Mouse (Mus musculus): ENCODE measurements around the gene Park7.

Gene Park7

DNA sequence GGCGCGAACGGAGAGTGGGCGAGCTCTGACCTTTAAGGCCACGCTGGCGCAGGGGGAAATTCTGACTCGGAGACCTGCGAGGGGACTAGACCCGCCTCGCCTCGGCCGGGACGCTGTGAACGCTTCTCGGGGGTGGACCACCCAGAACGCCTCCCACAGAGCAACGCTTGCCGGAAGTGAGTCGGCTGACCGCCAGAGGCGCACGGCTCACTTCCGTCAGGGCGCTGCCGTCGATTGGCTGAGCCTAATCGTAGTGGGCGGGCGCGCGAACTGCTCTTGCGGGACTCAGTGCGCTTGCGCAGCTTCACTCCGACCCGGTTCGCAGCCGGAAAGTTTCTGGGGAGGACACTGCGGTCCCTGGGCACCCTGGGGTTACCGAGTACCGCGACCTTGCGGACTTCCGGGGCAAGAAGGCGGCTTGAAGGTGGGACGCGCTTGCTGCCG lies at the start of gene Park7, which contains the start of gene Tnfrsf9:
TSS of gene Park7 (minus strand) at position 148 of the 444 bp plus-strand sequence.
TSS of gene Tnfrsf9 (plus strand) at position 273 of the 444 bp plus-strand sequence.
- DNase-seq (ENCODE audit: low read depth, low spot score): peak; percentile 99

DNA sequence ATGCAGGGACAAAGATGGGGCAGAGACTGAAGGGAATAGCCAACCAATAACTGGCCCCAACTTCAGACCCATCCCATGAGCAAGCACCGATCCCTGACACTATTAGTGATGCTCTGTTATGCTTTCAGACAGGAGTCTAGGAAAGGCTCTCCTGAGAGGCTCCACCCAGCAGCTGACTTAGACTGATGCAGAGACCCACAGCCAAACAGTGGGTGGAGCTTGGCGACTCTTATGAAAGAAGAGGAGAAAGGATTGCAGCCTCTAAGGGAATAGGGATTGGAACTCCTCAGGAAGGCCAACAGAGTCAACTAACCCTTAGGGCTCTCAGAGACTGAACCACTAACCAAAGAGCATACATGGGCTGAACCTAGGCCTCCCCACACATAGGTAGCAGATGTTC lies 49.5 kb upstream of the Park7 start:
- DNase-seq (ENCODE audit: low read depth, low spot score): no peak

DNA sequence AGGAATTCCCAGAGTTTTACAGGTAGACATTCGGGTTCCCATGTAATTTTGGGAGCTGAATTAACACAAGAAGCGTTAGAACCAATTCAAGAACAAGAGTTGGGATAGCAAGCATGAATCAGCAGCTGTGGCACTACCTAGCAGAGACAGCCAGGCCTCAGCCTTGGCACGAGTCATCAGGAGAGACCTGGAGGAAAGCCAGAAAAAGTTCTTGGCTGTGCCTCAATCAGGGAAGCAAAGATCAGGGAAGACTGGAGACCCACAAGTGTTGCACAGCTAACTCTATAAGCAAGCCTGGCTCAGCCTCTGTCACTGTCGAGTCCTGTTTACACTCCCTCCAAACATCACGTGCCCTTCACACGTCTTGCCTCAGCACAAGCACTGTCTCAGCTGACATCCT lies 48.0 kb upstream of the Park7 start:
- DNase-seq (ENCODE audit: low read depth, low spot score): no peak

DNA sequence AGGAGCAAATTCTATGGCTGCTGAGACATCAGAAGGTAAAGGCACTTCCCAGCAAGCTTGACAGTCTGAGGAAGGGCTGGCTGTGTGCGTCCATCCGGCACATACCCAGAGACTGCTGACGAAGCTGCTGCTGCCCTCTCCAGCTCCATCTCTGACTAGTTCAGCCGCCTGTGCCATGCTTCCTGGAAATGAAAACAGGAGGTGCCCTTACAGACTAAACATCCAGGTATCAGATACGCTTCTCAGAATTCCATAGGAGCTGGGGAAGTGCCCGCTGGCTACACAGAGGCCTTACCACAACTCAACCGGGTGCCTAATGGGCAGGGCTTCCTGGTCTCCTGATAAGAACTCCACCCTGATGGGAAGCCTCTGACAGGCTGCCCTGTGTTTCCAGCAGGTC lies 44.3 kb upstream of the Park7 start:
- DNase-seq (ENCODE audit: low read depth, low spot score): no peak

DNA sequence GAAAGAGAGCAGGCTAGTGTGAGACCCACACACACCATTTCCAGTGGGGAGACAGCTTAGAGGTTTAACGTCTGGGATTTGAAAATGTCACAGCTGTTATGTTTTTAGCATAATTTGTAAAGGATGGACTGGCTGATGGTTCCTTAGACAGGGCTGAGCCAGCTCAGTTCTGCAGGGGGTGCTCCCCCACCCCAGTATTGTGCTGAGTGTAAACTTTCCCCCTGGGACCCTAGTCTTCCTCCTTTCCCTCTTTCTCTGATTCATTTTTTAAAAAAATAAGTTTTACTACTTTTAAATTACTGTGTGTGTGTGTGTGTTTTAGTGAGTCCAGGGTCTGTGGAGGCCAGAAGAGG lies 42.8 kb upstream of the Park7 start:
- DNase-seq (ENCODE audit: low read depth, low spot score): no peak

DNA sequence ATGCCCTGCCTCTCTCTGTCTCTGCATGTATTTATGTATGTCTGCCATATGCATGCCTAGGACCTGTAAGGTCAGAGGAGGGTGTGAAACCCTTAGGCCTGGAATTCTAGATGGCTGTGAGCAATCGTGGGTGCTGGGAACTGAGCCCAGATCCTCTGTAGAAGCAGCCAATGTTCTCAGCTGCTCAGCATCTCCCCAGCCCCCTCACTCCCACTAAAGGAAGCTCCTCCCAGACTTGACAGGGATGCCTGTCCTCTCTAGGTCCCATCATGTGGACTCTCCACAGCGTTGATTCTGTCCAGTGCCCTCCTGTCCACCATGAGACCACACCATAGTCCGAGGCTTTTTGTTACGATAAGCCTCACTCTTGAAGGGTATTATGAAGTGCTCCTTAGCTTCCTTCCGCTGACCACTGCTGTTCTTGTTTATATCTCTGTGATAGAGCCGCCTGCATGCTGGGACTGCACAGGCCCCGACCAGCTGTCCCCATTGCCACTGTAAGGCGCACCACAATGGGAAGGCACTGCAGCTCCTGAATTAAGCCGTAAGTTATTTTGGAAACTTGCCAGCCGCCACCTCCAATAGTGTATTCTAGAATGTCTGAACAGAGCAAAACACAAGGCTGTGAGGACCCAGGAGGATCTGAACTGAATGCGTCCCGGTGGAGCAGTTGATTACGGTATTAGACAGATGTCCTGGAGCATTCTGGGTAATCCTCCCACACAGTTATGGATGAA lies 42.3 kb upstream of the Park7 start:
- DNase-seq (ENCODE audit: low read depth, low spot score): no peak

DNA sequence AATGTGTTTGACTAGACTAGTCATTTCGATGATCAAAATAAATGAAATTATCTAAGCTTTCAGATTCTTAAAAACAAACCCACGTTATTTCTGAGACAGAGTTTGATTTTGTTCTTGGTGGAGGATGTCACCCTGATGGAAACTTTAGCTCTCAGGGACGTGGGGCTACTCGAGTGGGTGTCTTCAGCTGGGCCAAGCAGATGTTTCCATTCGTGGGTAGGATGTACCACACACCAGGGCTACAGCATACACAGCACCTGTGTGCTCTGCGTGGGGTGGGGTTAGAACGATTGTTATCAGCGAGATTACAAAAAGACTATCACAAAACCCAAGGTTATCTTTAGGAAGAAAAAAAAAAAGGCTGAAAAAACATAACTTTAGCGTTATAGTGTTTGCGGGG lies 36.7 kb upstream of the Park7 start:
- no peak for DNase-seq (ENCODE audit: low read depth, low spot score)

DNA sequence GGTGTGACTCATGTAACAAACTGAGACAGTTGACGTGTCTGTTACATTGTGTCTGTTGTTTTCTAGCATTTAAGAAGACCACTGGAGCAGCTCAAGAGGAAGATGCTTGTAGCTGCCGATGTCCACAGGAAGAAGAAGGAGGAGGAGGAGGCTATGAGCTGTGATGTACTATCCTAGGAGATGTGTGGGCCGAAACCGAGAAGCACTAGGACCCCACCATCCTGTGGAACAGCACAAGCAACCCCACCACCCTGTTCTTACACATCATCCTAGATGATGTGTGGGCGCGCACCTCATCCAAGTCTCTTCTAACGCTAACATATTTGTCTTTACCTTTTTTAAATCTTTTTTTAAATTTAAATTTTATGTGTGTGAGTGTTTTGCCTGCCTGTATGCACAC lies 30.5 kb upstream of the Park7 start:
- DNase-seq (ENCODE audit: low read depth, low spot score): no peak

DNA sequence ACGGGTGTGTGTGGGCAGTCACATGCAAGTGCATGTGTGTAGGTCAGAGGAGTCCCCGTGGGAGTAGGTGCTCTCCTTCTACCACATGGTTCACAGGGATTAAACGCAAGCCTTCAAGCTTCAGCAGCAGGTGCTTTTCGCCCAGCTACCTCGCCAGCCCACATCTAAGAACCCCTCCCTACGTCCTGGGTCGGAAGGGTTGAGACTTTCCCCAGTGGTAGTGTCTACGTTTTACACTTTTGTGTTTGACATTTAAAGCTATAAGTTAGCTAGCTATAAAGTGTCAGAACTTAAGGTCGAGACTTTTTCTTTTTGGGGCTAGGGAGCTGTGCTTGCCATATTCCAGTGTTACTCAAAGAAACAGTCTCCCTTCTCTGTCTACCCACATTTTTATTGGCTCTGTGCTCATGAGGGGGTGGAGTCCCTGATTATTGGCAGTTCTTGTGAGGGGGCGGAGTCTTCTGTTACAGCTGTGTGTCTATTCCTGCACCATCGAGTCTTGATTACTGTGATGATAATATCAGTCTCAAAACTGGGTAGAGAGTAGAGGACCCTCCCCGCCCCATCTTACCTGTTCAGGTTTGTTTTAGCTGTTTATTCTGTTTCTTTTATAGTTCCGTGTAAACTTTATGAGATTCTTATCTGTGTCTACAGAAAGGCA lies 25.9 kb upstream of the Park7 start:
- DNase-seq (ENCODE audit: low read depth, low spot score): no peak

DNA sequence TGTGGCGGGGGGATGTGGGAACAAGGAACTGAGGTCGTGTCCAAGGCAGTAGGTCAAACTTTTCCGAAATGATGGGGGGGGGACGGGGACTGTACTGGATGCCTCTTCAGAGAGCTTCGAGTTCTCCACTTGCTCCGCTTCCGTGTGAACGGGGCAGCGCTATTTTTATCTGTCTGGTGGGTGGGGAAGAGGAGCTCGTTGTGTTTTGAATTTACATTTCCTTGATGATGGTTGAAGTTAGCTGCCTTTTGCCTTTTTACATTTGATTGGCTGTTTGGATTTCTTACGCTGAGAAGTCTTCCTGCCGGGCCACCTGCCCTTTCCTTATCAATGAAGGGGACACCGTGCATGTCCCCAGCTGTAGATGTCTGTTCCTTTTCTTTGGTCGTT lies 23.8 kb upstream of the Park7 start:
- no peak for DNase-seq (ENCODE audit: low read depth, low spot score)

DNA sequence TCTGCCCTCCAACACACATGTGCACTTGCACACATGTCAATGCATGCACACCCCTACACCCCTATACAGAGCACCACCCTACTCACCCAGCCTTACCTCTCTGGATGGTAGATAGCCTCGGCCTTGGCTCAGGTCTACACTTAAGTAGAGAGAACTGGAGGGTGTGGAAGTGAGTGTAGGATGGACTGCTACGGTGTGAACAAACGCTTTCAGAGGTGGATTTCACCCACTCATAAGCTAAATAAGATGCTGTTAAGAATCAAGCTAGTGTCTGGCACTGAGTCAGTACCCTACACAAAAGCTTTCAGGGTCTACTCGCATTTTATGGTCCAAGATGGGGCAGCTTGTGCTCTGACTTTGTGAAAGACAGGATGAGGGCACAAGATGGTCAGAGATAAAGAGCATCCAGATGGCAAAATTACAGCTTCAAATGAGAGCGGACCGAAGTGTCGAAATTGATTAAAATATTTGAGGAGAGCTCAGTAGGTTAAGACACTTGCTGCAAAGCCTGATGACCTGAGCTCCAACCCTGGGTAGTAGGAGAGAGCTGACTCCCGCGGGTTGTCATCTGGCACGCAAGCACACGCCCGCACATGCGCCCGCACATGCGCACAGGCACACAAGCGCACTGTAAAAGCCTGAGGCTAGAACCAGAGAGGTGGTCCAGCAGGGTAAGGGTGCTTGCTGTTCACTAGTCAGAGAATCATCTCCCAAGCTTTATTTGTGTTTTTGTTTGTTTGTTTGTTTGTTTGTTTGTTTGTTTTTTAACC lies 23.2 kb upstream of the Park7 start:
- DNase-seq (ENCODE audit: low read depth, low spot score): no peak

DNA sequence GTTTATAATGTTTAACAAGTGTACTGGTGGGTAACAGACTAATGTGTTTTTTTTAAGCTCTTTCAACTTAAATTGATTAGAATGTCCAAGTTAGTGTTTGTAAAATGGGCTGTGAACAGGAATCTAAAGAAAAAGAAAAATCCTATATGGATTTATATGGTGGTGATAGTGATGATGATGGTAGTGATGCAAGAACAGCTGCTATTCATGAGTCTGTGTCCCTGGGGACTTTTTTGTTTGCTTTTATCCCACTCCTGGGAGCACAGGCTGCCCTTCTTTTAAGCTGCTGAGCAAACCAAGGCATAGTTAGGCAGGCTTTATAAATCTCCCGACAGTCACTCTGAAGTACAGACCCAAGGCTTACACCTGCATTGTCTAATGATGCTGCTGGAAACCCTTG lies 19.3 kb upstream of the Park7 start:
- DNase-seq (ENCODE audit: low read depth, low spot score): no peak

DNA sequence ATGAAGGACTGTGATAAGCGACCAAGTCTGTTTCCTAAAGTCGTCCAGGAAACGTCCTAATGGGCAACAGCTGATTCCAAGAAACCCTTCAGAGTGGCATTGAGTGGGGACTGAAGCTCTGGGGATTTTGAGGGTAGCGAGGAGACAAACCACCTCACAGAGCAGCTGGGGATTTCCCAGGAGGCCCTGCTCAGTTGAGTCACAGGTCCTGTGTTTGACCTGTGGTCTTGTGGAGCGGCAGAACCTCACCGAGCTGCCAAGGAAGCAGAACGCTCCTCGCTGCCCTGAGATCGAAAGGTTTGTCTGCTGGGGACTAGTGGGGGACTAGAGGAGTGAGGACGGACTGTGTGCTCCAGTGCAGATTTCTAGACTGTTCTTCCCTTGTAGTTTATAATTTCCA lies 13.6 kb upstream of the Park7 start:
- no peak for DNase-seq (ENCODE audit: low read depth, low spot score)

DNA sequence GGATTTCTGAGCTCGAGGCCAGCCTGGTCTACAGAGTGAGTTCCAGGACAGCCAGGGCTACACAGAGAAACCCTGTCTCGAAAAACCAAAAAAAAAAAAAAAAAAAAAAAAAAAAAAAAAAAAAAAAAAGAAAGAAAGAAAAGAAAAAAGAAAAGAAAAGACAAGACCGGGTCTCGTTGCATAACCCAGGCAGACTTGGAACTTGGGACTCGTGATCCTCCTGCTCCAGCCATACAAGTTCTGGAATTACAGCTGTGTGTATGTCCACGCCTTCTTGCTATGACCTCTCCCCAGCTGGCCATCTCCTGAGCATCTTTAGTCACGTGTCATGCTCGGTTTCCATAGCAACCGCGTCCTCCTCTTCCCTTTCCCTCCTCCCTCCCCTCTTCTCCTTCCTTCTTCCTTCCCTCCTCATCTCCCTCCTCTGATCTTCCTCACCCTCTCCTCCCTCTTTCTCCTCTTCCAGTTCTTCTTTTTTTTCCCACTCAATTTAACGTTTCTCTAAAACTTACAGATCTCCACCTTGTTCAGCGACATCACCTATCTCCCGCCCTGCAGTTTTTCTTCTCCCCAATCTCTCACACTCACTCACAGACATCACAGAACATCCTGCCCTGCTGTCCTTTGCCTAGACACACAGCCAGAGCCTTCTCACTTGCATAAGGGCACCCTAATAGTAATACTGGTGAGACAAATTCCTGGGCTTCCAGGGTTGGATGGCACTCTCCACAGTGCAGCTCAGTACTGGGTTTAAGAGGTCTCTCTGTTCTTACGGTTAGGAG lies 12.9 kb upstream of the Park7 start:
- DNase-seq (ENCODE audit: low read depth, low spot score): no peak

DNA sequence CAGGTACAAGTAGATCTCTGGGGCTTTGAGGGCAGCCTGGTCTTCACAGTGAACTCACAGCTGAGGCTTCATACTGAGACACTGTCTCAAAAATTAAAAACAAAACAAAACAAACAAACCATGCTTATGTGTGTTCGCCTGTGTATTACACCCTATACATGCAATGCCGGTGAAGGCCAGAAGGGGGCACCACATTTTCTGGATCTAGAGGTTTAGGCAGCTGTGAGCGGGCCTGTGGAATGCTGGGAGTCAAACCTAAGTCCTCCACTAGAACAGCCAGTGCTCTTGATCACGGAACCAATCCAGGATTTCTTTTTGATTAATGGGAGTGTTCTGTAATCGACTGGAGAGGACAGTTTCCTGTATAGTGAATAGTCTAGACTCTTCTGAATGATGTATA lies 11.7 kb upstream of the Park7 start:
- no peak for DNase-seq (ENCODE audit: low read depth, low spot score)

DNA sequence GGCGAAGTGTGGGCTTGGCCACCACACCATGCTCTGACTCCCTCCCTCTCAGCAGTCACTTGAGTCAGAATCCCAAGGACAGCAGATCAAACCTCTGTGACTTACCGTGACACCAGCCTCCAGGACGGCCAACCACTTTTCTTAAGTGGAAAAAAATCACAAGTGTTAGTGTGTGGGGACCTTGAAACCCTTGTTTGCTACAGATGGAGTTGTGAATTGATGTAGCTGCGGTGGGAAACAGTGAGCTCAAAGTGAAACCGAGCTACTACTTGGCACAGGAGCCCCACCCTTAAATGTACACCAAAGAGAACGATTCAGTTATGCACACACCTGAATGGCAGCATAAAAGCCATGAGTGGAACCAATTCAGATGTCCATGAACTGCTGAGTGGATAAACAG lies 10.7 kb upstream of the Park7 start:
- DNase-seq (ENCODE audit: low read depth, low spot score): no peak

DNA sequence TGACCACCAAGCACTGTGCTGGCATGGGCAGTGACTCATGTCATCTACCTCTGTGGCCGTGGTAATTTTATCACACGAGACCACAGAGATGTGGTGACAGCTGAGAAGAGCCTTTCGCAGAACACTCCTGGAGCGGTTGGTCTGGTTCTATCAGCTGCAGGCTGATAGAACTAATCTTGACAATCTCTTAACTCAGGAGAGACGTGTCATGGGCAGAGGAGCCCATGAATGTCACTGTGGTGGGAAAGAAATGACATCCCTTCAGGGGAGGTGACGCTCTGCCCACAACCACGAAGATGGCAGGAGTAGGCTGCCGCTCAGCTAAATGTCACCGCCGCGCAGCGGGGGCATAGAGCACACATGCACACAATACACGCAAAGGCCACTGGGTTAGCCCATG lies 10.1 kb upstream of the Park7 start:
- DNase-seq (ENCODE audit: low read depth, low spot score): no peak

DNA sequence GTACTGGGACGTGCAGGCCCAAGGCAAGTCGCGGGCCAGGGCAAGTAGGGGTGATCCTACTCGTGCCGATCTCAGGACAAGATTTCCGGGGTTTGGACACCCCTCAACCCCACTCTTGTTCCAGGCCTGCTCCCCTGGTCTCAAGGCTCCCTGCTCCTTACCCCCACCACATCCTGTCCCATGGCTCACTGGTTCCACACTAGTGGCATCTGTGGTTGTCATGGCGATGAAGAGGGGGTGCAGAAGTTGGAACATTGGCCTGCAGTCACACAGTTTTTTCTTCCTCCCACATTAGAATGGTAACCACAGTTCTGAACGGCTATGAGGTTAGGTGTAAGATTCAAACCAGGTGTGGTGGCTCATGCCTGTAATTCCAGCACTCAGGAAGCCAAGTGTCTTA lies 7.0 kb upstream of the Park7 start:
- no peak for DNase-seq (ENCODE audit: low read depth, low spot score)

DNA sequence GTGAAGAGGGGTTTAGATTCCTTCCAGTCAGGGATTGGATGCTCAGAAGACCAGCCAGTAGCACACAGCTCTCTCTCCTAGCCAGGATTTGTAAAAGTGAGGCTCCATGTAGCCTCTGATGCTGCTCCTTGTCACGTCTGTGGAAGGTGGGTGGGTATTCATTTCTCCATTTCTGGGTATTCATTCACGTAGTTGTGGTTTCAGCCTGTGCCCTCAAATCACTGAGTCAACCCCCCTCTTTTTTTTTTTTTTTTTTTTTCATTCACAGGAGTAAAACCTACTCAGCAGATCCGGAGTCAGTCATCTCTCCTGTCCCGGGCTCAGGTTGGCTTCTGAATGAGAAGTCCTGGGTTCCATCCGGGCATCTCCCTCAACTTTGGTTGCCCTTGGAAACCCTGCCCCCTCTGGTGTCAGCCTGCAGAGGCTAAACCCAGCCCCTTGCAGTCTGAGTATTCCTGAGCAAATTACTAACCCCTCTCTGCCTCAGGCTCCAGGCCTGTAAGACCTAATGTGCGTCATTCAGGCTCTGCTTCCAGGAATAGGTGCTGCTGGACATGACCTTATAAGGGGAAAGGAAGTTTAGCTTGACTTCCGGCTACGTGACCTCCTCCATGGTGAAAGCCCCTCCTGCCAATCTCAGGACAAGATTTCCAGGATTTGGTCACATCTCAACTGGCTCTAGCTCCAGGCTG lies 3.2 kb upstream of the Park7 start:
- no peak for DNase-seq (ENCODE audit: low read depth, low spot score)

DNA sequence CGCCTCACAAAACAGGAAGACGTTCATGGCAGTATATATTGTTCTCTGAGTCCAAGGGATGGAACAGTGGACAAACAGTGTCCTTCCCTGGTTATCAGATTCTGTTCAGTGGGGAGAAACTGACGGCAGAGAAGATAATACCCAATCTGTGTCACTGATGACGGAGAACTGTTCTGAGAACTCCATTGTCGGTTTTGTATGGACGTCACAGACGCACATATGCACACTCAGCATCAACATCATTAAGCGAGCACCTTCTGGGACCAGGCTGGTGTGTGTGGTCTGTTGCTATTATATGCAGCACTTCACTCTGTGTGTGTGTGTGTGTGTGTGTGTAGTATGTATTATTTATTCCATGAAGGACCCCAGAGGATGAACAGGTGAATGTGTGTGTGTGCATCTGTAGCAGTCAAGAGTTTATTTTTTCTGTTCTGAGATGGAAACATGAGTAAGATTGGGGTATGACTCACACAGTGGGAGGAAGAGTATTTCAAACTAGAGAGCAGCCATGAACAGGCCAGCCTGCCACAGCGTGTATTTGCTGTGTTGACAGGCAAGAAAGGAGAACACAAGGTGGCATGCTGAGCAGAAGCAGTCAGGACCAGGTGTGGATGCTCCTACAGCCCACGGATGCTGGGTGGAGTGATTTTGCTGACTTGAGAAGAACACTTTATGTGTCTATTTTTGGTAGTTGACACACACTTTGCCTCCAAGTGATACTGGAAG lies 1.1 kb upstream of the Park7 start:
- no peak for DNase-seq (ENCODE audit: low read depth, low spot score)

DNA sequence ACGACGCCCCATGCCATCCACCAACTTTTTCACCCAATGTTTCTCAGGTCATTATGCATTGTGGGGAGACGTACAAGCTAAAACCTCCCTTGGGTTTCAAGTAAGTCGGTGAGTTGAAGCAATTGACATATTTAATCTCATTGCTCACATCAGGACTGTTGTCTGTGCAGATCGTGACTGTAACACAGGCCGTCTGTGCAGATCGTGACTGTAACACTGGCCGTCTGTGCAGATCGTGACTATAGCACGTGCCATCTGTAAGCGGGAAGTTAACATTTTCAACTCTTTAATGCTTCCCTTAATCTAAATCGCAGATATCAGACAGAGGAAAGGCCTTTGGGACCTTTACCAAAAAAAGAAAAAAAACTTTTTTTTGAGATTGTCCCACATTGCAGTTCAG lies 494 bp downstream of the Park7 start:
- DNase-seq (ENCODE audit: low read depth, low spot score): no peak

Data from skeletal muscle tissue, adult 2 months (tissue).